Mouse (Mus musculus): Measurements from ENCODE around the gene Stk24.
A peak's percentile ranks its signal among the peaks of the same experiment; 100 is the strongest.

Stk24 gene

GRCm38 (mm10) chr14:121314934-121315333 is 64.9 kb downstream of the Stk24 start:
- no peak for DNase-seq (ENCODE audit: low spot score in 2 of 2)

DNA sequence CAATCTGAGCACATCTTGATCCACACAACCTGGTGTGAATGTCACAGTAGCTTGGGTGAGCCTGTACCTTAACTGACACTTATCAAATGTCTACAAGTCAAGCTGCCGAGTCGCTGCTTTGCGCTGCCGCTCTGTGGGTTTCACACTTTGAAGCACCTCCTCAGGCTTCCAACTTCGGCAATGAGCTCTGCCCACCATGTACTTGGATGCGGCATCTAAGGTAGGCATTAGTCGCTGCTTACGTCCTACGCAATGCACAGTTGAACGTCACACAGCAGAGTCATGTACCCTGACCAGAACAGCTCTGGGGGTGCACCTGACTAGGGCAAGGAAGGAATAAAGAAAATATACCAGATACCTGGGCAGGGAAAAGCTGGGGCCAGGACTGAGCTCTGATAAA is 66.5 kb downstream of the Stk24 start:
- no peak for DNase-seq (ENCODE audit: low spot score in 2 of 2)

- no peak for DNase-seq (ENCODE audit: low spot score in 2 of 2)
Measured at GRCm38 (mm10) chr14:121311083-121311482, 68.7 kb downstream of the Stk24 start.

- DNase-seq (ENCODE audit: low spot score in 2 of 2): no peak
Measured at GRCm38 (mm10) chr14:121310325-121311080, 69.3 kb downstream of the Stk24 start.

- DNase-seq (ENCODE audit: low spot score in 2 of 2): no peak
Measured at GRCm38 (mm10) chr14:121309909-121310308, 69.9 kb downstream of the Stk24 start.

DNA sequence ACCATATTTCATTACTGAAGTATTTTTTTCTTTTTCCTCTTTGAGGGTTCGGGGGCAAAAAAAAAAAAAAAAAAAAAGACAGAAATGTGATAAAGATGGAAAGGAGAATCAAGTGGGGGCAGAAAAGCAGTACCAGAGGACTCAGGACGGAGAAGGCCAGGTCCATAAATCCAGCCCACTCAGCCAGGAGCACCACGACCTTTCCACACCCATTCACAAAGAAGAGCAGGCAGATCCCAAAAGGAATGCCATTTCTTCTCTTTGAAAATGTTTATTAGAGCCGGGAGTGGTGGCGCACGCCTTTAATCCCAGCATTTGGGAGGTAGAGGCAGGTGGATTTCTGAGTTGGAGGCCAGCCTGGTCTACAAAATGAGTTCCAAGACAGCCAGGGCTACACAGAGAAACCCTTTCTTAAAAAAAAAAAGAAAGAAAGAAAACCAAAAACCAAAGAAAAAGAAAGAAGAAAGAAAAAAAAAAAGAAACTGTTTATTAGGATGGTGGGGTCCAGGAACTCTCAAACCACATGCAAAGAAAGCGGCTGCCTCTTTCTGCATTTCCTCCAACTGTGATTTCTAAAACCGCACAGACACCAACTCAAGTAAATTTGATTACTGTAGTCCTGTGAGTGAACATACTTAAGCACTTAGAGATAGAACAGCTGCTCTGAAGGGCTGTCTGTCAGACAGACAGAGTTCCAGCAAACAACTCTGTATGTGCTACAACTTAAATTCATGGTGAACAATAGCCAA is 74.3 kb downstream of the Stk24 start:
- no peak for DNase-seq (ENCODE audit: low spot score in 2 of 2)

DNA sequence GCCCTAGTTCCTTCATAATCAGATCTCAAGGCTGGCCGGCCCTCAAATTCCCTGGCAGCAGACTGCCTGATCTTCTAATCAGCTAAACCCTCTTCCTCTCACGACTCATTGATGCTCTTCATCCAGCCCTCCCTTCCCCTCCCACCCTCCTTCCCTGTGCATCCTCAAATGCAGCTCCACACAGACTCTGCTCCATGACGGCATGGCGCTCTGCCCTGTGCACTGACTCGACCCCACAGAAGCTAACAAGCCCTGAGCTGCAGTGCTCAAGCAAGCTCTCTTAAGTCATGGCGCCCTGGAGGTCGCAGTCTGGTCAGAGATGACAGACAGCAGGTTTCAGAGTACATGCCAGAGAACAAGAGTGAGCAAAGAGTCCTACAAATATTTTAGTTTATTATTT is 75.3 kb downstream of the Stk24 start:
- no peak for DNase-seq (ENCODE audit: low spot score in 2 of 2)

DNA sequence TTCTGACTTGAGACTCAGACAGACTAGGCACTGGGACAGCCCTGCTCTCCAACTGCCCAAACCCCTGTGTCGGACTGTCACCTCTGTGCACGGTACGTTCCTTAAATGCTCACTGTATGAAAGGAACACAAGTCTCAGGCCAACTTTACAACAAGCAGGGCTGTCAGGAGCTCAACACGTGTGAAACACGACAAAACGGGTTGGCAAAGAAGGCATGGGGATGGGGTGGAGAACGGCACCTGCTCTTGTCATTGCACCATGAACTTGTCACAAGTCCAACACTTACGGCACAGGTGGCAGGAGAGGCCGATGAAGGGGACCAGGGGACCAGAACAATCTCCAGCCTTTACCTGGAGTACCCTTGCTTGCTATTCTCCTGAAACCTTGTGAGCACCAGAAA is 80.7 kb downstream of the Stk24 start:
- DNase-seq (ENCODE audit: low spot score in 2 of 2): no peak

GRCm38 (mm10) chr14:121298537-121298936 is 81.3 kb downstream of the Stk24 start:
- DNase-seq (ENCODE audit: low spot score in 2 of 2): no peak

DNA sequence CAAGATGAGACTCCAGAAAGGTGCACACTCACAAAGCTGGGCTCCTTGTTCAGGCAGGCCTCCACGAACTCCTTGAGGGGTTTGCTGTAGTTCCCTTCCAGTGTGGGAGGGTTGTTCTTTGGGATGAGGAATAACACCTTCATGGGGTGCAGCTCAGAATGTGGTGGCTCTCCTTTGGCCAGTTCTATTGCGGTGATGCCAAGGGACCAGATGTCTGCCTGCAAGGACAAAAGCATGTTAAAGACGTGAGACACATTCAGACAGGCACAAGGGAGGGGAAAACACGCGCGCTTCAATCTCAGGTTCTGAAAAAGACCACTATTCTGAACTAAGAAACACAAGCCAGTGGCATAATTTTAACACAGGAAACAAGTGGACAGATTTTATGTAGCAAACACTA is 82.7 kb downstream of the Stk24 start:
- no peak for DNase-seq (ENCODE audit: low spot score in 2 of 2)

DNA sequence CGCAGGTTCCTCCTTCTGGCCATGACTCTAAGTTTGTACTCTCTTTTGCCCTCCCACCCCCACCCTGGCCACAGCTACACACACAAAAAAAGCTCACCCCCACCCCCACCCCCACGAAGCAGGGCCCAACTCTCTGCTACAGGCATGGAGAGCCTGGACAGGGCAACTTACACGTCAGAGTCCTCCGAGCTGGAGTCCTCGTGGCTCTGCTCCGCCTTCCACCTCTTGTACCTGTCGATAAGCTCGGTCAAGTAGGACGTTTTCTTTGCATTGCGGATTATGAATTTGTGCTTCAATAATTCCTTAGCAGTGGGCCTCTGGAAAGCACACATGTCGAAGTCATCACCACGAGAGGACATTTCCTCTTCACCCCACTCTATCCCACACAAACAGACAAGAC is 85.3 kb downstream of the Stk24 start:
- DNase-seq (ENCODE audit: low spot score in 2 of 2): no peak

DNA sequence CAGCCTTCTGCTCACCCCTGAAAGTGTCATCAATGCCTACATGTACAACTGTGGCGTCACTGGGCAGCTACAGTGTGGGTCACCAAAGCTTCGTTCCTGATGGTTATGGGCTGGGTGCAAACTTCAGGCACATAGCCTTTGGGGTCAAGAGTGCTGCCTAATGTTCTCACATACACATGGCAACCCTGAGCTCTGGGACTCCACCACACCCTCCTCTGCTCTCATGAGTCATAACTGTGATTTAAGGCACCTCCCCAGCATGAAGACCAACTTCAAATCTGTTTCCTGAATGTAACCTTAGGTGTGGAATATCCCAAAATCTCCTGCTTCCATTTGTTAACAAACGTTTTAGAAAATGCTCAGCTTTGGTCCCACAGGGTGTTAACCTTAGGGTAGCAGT is 87.4 kb downstream of the Stk24 start:
- DNase-seq (ENCODE audit: low spot score in 2 of 2): no peak

DNA sequence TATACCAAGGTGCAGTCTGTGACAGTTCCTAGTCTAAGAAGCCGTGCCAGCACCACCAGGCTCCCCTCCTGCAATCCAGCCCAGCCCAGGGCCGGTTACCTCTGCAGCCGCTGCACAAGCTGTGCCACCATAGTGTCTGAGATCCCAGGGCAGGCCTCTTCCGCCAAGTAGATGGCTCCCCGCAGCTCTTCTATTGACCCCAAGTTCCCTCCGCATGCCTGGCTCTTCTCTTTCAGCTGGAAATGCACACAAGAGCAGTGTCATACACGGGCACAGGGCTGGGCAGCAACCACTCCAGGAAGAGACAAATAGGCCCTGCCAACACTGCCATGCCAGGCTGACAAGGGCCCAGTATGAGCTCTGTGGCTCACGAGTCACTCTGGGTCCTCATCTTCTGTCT is 87.9 kb downstream of the Stk24 start:
- no peak for DNase-seq (ENCODE audit: low spot score in 2 of 2)

DNA sequence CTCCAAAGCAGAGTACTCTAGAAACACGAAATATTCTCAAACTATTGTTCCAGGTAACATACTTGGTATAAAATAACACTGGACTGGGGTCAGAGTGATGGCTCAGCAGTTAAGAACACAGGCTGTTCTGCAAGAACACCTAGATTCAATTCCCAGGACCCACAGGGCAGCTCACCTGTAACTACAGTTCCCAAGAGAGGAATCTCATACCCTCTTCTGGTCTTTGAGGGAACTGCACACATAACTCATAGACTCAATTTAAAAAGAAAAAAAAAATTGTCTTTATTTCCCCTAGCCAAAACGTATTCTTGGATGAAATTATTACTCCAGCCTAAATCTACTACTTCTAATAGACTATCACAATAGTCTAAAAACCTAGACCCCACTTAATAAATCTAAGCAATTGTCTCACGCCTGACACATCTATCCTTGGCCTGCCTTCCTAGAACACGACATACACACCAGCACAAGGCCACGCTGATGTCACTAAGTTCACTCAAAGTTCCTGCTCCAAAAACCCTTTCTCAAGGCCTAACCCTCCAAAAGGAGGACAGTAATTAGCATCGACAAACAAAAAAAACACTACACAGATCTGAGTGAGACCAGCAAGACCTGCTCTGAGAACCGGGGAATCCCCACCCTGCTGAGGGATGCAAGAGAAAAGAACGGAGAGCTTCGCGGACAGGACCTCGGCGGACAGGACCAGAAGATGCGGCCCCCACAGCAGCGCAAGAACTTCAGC is 94.3 kb downstream of the Stk24 start:
- DNase-seq (ENCODE audit: low spot score in 2 of 2): no peak

DNA sequence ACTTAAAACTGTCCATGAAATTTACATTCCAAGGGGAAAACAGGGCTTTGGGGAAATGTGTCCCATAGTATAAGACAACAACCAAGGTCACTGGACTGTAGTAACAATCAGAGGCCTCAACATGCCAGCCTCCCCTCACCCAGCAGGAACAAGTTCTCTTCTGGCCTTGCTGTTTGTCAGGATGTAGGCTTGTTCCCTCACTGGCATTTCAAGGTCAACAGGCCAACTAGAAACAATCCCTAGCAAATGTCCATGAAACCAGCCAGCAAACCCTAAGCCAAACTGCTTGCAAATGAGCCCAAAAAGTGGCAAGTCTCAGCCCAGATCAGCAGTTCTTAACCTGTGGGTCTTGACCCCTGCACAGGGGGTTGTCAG is 98.5 kb downstream of the Stk24 start:
- DNase-seq (ENCODE audit: low spot score in 2 of 2): no peak

DNA sequence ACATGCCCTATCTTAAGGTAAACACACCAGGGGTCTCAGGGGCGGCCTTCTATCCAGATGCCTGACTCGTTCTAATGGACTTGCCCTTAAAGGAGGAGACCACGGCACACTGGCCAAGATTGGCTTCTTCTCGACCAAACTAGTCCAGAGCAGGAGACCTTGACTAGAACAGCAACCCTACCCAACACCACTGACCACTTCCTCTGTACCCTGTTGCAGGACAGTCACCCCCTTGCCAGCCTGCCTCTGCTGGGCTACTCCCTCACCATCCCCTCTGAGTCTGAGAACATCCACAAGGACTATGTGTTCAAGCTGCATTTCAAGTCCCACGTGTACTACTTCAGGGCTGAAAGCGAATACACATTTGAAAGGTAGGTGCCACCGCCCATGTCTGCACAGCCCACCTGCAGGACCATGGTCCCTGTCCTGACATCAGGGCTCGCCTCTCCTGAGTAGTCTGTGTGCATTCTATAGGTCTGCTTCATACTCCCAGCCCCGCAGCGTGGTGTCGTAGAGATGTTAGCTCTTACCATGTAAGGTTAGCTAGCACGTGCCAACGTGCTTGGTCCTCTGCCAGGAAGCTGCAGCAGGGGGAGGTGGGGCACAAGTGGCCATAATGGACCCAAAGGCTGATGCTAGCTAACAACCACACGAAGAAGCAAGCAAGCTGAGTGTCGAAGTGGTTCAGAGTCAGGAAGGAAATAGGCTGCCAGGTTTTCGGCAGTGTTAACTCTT is 99.0 kb downstream of the Stk24 start:
- DNase-seq (ENCODE audit: low spot score in 2 of 2): peak in 1 of 2 experiments; percentile 47

DNA sequence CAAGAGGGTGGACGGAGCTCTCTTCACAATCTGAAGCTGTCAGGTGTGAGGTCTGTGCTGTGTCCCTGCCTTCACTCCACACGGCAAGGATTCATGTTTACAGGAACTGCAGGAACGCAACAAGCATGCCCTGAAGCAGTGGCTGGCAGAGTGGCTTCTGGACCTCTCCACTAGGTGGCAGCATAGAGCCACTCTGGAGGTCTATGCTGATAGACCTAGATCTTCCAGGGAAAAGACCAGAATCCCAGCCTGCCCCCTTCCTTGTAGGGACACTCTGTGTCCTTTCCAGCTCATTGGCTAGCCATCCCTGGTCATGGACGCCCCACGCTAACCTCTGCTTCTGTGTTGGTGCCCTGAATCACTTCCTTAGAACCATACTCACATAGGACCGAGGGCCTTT is 100.7 kb downstream of the Stk24 start:
- DNase-seq (ENCODE audit: low spot score in 2 of 2): peak; percentile 73 to 89

DNA sequence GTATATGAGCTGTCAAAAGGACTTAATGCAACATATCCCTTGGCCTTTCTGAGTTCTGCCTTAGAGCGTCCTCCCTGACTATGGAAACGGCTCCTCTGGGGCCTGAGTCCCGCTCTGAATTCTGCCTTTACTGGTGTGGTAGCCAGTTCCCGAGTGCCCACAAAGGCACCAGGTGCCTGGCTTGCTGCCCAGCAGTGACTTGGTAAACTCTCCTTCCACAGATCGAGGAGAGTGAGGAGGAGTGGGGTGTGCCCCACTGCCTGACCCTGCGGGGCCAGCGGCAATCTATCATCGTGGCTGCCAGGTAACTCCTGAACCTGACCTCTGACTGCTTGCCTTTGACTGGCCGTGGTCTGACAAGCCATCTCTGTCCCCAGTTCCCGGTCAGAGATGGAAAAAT is 103.8 kb downstream of the Stk24 start:
- DNase-seq (ENCODE audit: low spot score in 2 of 2): no peak

GRCm38 (mm10) chr14:121274985-121275384 is 104.8 kb downstream of the Stk24 start:
- DNase-seq (ENCODE audit: low spot score in 2 of 2): no peak

DNA sequence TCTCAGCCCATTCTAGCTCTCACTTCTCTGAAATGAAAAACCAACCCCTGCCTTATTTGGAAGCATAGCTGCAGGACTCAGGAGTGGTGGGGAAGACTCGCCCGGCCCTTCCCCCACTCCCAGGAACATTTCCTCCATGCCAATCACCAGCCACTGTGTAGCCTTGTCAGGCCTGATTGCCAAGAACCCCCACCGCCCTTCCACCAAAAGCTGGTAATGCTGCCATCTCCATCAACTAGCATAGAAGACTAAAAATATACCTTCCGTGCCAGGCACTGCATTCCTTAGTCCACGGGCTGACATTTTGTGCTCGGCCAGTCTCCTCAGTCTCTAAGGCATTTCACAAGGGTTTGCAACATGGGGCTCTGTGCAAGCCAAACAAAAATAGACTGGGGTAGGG is 109.3 kb downstream of the Stk24 start:
- DNase-seq (ENCODE audit: low spot score in 2 of 2): no peak

GRCm38 (mm10) chr14:121267801-121268200 is 112.0 kb downstream of the Stk24 start:
- no peak for DNase-seq (ENCODE audit: low spot score in 2 of 2)

DNA sequence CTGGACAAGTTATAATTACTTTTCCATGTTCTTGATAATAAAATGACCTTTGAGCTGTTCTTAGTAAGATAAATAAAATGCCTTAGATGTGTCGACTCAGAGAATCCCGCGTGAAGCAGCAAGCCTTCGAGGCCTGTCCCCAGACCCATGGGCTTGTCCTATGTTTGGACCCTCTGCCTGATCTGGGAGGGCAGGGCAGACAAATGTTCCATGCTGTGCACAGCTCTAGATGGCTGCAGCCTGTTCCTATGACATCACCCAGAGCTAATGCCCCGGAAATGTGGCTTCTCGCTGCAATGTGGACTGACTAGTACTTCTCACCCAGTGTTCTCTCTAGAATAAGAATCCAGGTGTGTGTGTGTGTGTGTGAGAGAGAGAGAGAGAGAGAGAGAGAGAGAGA is 115.4 kb downstream of the Stk24 start:
- DNase-seq (ENCODE audit: low spot score in 2 of 2): no peak
